Mouse (Mus musculus) spleen, adult 2 months (tissue): Measurements from ENCODE around the gene Gpsm3.

Experiments
- CTCF ChIP-seq: fragments of 200-500 bp; IDR thresholded peaks from 2 replicates; pipeline ENCODE4 v1.5.1; 2011; ENCODE audit warnings: mild to moderate bottlenecking, inconsistent platforms; ENCODE audit not compliant: insufficient read depth, insufficient read length, insufficient replicate concordance; ENCODE audit errors: extremely low read depth
- POLR2A ChIP-seq: fragments of 200-500 bp; IDR thresholded peaks from 2 replicates; pipeline ENCODE4 v1.6.1; 2011; ENCODE audit warnings: low read depth, low read length, inconsistent platforms

GRCm38 (mm10) chr17:34601796-34602195 is 12.2 kb downstream of the Gpsm3 start:
- no peak for TF ChIP-seq CTCF
- TF ChIP-seq POLR2A: no peak
